Mouse (Mus musculus) heart, adult 18-20 months (tissue): Measurements from ENCODE around the gene Speg. TPM values are rescaled to one million over a fixed set of nuclear protein-coding genes. Genes with fewer than 3 reads are reported as not detected.
A peak's percentile ranks its signal among the peaks of the same experiment; 100 is the strongest.

Experiments
- DNase-seq, 2 experiments: peaks; one replicate each; pipeline ENCODE4 v3.0.0; 2021 to 2022; ENCODE audit warnings: mixed read lengths in 1 of 2
- total RNA-seq, 2 experiments: library from RNA; stranded (reverse); gene quantifications; 2 replicates each; pipeline ENCODE4 v1.2.3; 2021

Gene Speg
- total RNA-seq, 2 experiments from 2014 or later, result 115 TPM

GRCm38 (mm10) chr1:75442171-75442570 is 67.1 kb downstream of the Speg start:
- DNase-seq, result no peak

- no peak for DNase-seq
Measured at GRCm38 (mm10) chr1:75442811-75443210, 67.7 kb downstream of the Speg start.

- DNase-seq, result no peak
Measured at GRCm38 (mm10) chr1:75443247-75444024, 68.3 kb downstream of the Speg start.

- no peak for DNase-seq
Measured at GRCm38 (mm10) chr1:75444208-75444607, 69.1 kb downstream of the Speg start.

DNA sequence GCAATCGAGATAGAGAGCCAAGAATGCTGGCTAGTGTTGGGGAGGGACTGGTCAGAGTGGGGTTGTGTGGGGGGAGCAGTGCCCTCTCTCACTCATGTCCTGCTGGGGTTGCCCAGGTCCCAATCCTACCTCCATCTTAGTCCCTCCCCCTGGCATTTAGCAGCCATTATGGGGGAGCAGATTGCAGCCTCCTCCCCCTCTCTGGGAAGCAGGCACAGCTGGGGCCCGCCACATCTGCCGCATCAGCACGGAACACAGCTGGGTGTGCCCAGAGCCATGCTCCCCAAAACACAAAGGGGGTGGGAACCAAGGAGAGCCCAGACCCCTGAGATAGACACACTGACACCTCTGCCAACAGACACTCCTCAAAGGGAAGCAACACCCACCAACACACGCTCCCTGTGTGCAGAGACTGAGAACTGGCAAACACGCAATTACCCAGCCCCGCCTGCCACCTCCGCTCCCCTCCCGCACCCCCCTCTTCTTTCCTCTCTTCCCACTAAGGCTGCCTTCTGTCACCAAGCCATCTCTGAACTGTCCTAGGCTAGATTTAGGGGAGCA is 70.1 kb downstream of the Speg start:
- no peak for DNase-seq

- DNase-seq, result peak; percentile 67 to 86
Measured at GRCm38 (mm10) chr1:75445751-75446611, 70.9 kb downstream of the Speg start.

DNA sequence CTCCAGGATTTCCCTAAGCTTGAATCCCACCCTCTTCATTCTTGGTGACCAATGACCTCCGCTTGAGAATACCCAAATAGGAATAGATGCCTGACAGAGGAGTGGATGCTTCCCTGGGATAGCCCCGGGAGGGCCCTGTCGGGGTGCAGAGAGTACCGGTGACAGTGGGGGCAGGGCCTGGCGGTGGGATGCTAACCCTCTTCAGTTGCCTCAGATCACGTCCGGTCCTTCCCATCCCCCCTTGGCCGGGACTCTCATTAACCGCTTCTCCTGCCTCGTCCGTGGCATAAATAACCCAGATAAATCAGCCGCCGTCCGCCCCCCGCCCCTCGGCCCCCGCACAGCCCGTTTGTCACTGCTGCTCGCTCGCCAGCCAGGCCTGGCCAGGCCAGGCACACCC is 71.6 kb downstream of the Speg start:
- DNase-seq, result no peak

GRCm38 (mm10) chr1:75447265-75448051 is 72.4 kb downstream of the Speg start:
- no peak for DNase-seq

DNA sequence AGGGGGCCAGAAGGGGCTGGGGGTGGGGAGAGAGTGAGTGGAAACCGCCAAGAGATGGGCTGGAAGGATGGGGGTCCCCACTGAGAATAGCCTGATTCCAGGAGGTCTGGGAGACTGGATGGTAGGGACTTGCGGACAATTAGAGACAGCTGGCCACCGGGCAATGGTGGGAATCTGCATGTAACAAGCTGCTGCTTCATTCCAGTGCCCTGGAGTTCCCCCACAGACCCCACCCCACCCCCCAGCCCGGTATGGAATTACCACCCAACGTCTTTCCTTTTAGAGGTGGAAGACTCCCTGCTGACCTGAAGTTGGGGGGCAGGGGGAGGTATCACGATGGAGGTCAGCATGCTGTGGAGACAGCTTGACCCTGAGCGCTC is 72.9 kb downstream of the Speg start:
- no peak for DNase-seq

- no peak for DNase-seq
Measured at GRCm38 (mm10) chr1:75448937-75449336, 73.8 kb downstream of the Speg start.

DNA sequence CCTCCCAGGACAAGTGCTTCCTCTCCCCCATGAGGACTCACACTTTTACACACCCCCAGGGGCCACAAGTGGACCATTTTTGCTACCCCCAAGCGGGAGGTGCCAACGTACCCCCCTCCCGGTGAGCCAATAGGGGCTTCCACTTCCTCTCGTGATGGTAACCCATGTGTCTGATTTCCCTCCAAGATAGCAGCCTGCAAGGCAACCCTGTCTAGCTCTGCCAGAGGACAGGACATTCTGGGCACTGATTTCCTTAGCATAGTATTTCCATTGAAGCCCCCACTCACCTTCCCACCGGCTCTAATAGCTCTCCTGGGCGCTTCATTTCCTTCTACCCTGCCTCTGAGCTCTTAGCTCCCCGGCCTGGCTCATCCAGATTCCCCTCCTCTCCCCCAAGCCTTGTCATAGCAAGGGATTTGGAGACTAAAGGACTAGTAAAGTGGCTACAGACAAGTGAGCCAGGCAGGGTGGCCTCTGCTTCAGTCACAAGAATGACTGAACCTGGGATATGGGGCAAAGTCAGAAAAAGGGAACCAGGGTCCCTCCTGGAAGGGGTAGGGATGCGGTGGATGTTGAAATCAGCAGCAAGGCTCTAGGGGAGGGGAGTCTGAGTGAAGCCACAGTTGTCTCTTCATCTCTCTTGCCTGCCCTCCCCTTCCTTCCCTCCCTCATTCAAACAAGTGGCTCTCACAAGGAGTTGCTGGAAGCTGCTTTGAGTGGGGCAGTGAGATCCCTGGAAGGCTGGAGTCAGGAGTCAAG is 74.5 kb downstream of the Speg start:
- no peak for DNase-seq

DNA sequence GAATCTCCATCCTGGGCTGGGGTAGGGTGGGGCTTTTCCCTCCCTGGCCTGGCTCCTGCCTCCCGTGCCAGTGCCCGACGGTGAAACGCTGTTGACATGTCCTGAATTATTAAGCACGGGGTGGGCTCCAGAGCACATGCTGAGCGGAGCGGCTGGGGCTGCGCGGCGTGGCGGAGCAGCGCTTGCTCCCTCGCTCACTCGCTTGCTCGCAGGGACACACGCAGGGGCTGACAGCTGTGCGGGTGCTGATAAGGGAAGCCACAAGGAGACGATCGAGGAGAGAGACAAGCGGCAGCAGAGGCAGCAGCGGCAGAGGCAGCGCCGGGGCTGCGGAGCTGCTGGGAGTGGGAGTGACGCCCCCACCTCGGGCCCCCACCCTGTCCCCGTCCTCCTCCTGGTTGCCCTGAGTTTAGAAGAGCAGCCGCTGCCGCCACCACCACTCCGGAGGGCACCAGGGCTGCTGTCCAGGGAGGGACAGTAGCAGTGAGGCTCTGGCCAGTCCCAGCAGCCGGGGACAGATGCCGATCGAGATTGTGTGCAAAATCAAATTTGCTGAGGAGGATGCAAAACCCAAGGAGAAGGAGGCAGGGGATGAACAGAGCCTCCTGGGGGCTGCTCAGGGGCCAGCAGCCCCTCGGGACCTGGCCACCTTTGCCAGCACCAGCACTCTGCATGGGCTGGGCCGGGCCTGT is 75.4 kb downstream of the Speg start, which contains the start of gene Asic4:
Gene Asic4 (plus strand): TSS at position 123 of the 692 bp plus-strand sequence.
- no peak for DNase-seq

- DNase-seq, result no peak
Measured at GRCm38 (mm10) chr1:75451900-75452299, 76.8 kb downstream of the Speg start.

DNA sequence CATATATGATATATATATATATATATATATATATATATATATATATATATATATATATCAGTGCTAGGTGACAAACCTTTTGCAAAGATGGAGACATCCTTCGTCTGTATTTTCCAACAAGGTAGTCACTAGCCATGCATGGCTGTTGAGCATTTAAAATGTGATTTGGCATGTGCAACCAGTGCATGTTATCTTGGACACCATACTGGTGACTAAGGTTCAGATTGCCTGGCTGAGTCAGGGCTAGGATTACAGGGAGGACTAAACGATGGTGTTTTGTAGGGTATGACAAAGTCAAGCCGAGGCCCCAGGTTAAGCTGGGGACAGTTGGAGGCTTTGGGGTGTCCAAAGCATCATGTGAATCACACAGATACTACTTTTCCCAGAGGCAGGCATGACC is 80.3 kb downstream of the Speg start:
- no peak for DNase-seq

DNA sequence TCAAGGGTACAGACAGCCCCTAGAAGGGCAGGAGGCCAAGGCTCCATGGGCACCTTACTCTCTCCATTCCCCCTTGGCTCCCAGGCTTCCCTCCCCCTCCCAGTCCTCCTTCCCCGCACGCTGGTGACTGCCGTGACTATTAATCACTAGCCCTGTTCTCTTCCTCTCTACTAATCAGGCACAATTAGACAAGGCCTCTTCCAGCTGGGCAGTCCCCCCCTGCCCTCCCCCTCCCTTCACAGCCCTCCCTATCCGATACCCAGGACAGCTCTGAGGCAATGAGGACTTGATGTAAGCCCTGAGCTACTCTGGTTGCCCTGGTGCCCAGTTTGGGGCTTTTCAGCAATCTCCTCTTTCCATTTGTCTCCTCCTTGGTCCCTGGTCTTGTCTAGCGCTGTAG is 80.9 kb downstream of the Speg start:
- DNase-seq, result no peak

DNA sequence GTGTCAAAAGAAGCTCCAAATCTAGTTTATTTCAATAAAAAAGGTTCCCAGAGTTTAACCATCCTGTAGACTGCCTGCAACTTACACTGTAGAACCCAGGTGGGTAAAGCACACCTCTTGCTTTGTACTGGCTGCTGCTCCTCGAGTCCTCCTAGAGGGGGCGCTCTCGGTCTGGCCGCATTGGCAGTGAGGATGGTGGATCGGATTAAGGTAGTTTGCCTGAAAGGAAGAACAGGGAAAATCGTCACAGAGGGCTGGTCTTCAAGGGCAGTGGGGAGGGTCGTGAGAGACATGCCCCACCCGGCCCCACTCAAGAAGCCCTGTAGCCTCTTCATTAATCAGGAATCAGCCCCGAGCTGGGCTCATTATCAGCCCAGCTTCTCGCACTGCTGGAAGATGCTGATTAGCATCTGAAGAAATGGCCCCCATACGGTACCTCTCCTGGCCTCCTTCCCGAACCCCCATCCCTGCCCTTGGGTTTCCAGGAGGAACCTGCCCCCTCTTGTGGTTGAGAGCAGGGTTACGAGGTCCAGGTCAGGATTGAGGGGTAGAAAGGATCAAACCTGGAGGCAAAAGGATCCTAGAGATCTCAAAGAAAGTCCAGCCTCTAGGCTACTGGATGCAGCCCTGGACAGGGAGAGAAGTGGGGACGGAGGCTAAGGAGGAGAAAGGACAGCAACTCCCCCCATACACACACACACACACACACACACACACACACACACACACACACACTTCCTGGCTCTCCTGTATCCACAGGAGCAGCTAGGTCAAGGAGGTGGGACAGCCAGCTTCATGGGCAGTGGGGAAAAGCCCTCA is 81.9 kb downstream of the Speg start:
- DNase-seq, result no peak

GRCm38 (mm10) chr1:75457710-75458024 is 82.6 kb downstream of the Speg start:
- DNase-seq, result no peak

DNA sequence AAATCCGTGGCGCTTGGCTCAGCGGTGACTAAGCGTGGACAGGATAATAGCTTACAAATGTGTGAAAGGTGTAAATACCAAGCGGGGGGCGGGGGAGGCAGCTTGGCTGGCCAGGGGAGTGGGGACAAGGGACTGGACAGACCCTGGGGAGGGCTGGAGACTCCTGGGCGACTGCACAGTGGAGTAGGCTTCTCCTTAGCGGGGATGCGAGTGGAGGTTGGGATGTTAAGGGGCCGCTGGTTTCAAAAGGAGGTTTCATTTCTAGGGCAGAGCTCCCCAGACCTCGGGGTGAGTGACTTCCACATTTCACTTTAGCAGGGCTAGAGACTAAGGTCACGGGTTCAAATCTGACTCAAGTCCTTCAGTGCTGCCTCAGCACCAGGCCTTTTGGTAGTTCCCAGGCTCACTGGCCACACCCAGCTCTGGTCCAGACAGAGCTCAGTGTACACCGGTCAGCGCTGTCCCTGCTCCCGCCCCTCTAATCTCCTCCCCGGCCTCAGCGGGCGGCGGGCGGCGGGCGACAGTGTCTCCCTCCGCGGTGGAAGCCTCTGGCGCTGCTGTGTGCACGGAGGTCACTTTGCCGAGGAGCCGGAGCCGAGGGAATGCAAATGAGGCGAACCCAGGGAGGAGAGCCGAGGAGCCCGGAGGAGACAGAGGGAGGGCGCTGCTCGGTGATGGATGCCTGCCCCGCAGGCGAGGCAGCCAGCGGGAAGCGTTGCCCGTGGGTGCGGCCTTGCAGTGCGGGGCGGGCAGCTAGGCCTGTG is 83.1 kb downstream of the Speg start:
- DNase-seq, result peak; percentile 52 to 58
